ENCODE assay signal across 11 mouse cellular contexts in the genomic region with DNA sequence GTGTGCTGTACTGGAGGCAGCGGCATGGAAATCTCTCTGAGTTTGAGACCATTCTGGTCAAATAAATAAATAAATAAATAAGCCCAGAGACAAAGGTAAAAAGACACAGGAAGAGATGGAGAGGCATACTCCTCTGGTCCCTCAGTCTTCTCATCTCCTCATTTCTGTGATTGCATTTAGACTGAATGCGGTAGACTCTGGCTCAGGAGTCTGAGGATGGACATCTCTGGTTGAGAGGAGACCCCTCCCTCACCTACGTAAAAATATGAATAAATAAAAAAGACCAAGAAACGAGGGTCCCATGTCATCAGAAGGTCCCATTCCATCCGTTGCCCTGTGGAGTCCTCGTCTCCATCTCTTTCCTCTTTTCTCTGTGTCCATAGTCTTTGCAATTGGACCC. TPM values are rescaled to one million over a fixed set of nuclear protein-coding genes. Genes with fewer than 3 reads are reported as not detected.
DNase-seq lines count a peak whose midpoint lies in the region; ATAC-seq and TF ChIP-seq lines count a peak whose summit lies in the region.
"Had no signal": no experiment of that assay in that cellular context is flagged by ENCODE, and none has a peak within 500 bp of the region (broad histone marks: within the 10 kb centered on the region; RNA-seq: fewer than 3 reads in every experiment).

No protein-coding gene starts in this region.

- ATAC-seq in kidney, postnatal 0 days (replicated peaks; ENCODE audit: low FRiP score, low read depth) = no peak
- ATAC-seq in forebrain, embryonic 12.5 days (ENCODE audit: low FRiP score) = peak; percentile 15; the same call in 1 of the 2 replicates
- ATAC-seq in limb, embryonic 11.5 days (ENCODE audit: insufficient number of reproducible peaks, low FRiP score, low TSS enrichment, low read depth) = no peak
- peak; percentile 19; the same call in 1 of the 2 replicates for ATAC-seq in neural tube, embryonic 14.5 days (ENCODE audit: low read depth)

- no peak for TF ChIP-seq CTCF in kidney, postnatal 0 days (IDR thresholded peaks at IDR 0.05; ENCODE audit: low read depth)

- no peak overlapping the region for H3K9ac ChIP-seq in kidney, postnatal 0 days (ENCODE audit: low read depth, low read length)
- H3K9ac ChIP-seq in forebrain, embryonic 12.5 days = no peak overlapping the region
- H3K9ac ChIP-seq in limb, embryonic 11.5 days (ENCODE audit: low read length) = no peak overlapping the region
- peak overlapping the region; percentile 56 for H3K9ac ChIP-seq in neural tube, embryonic 14.5 days (replicated peaks; ENCODE audit: low read depth, low read length)

- H3K9me3 ChIP-seq in kidney, postnatal 0 days (replicated peaks; ENCODE audit: low read length) = no peaks in the 10 kb centered on the region
- H3K9me3 ChIP-seq in forebrain, embryonic 12.5 days = no peaks in the 10 kb centered on the region
- H3K9me3 ChIP-seq in limb, embryonic 11.5 days (ENCODE audit: control insufficient read depth, low read length) = no peaks in the 10 kb centered on the region
- no peaks in the 10 kb centered on the region for H3K9me3 ChIP-seq in neural tube, embryonic 14.5 days (ENCODE audit: control insufficient read depth, low read length)

- 0 out of 2 replicates have a peak overlapping the region, but pooled peaks have one; percentile 6 for H3K4me3 ChIP-seq in kidney, postnatal 0 days (replicated peaks; ENCODE audit: low read depth, low read length)
- H3K4me3 ChIP-seq in forebrain, embryonic 12.5 days (replicated peaks) = peak overlapping the region; percentile 53
- H3K4me3 ChIP-seq in limb, embryonic 11.5 days (ENCODE audit: low read depth, low read length) = no peak overlapping the region
- peak overlapping the region; percentile 43 for H3K4me3 ChIP-seq in neural tube, embryonic 14.5 days (ENCODE audit: low read depth, low read length)

- WGBS in kidney, postnatal 0 days = 28% methylated on average over 6 of the region's 6 CpGs
- 27% methylated on average over 6 of the region's 6 CpGs for WGBS in forebrain, embryonic 12.5 days
- WGBS in limb, embryonic 11.5 days = 32% methylated on average over 6 of the region's 6 CpGs
- WGBS in neural tube, embryonic 14.5 days = 23% methylated on average over 6 of the region's 6 CpGs

- no peak overlapping the region for H3K27ac ChIP-seq in kidney, postnatal 0 days
- H3K27ac ChIP-seq in forebrain, embryonic 12.5 days = peak overlapping the region; percentile 56
- no peak overlapping the region for H3K27ac ChIP-seq in limb, embryonic 11.5 days (replicated peaks; ENCODE audit: low read depth, low read length)
- H3K27ac ChIP-seq in neural tube, embryonic 14.5 days (ENCODE audit: low read depth, low read length) = peak overlapping the region; percentile 76

- no peaks in the 10 kb centered on the region for H3K36me3 ChIP-seq in kidney, postnatal 0 days (ENCODE audit: insufficient read depth, low read length)
- no peaks in the 10 kb centered on the region for H3K36me3 ChIP-seq in forebrain, embryonic 12.5 days (replicated peaks)
- no peaks in the 10 kb centered on the region for H3K36me3 ChIP-seq in limb, embryonic 11.5 days (ENCODE audit: control insufficient read depth, insufficient read depth, low read length)
- H3K36me3 ChIP-seq in neural tube, embryonic 14.5 days (ENCODE audit: control insufficient read depth, insufficient read depth, low read length) = no peaks in the 10 kb centered on the region

- H3K4me2 ChIP-seq in kidney, postnatal 0 days (ENCODE audit: low read length) = peak overlapping the region; percentile 19; the same call in 1 of the 2 replicates
- peak overlapping the region; percentile 50 for H3K4me2 ChIP-seq in forebrain, embryonic 12.5 days
- peak overlapping the region; percentile 11; the same call in 1 of the 2 replicates for H3K4me2 ChIP-seq in limb, embryonic 11.5 days (ENCODE audit: low read depth, severe bottlenecking)
- H3K4me2 ChIP-seq in neural tube, embryonic 14.5 days (ENCODE audit: low read depth, low read length) = peak overlapping the region; percentile 50

- DNase-seq in kidney, postnatal 0 days (ENCODE audit: low spot score) = no peak
- no peak for DNase-seq in kidney, adult 9 months
- no peak for DNase-seq in limb, embryonic 11.5 days (ENCODE audit: low spot score)
- no peak for DNase-seq in layer of hippocampus, adult 18-20 months (ENCODE audit: low spot score in 2 of 2)
- DNase-seq in cerebellum, adult 9-11 months = no peak
- no peak for DNase-seq in cerebellum, postnatal 4 days (ENCODE audit: low spot score in 2 of 2)

- no peaks in the 10 kb centered on the region for H3K27me3 ChIP-seq in kidney, postnatal 0 days (ENCODE audit: insufficient read depth, low read length)
- H3K27me3 ChIP-seq in forebrain, embryonic 12.5 days = peaks cover 26% of the 10 kb centered on the region
- H3K27me3 ChIP-seq in limb, embryonic 11.5 days (ENCODE audit: control insufficient read depth, insufficient read depth, low read length) = peaks cover 10% of the 10 kb centered on the region
- no peaks in the 10 kb centered on the region for H3K27me3 ChIP-seq in neural tube, embryonic 14.5 days (ENCODE audit: control insufficient read depth, insufficient read depth, low read length)

- no peaks in the 10 kb centered on the region for H3K4me1 ChIP-seq in kidney, postnatal 0 days (replicated peaks; ENCODE audit: insufficient read depth, low read length)
- H3K4me1 ChIP-seq in forebrain, embryonic 12.5 days = peaks cover 14% of the 10 kb centered on the region
- no peaks in the 10 kb centered on the region for H3K4me1 ChIP-seq in limb, embryonic 11.5 days (ENCODE audit: control insufficient read depth, insufficient read depth, low read length)
- peaks cover 10% of the 10 kb centered on the region; the same call in 1 of the 2 replicates for H3K4me1 ChIP-seq in neural tube, embryonic 14.5 days (ENCODE audit: control insufficient read depth, insufficient read depth, low read length)

RNA-seq across cellular contexts. Expression of a gene that starts 0.3 kb away (rescaled TPM):
- not detected in 2 replicates for polyA plus RNA-seq in kidney, postnatal 0 days (2015; fragmentation: Nextera tagmentation; extraction: Ambion mirVana)
- polyA plus RNA-seq in forebrain, embryonic 12.5 days (2016; fragmentation: Nextera tagmentation; extraction: Ambion mirVana) = 76.1 and 80.3 TPM in 2 replicates
- polyA plus RNA-seq in limb, embryonic 11.5 days (2014; fragmentation: Nextera tagmentation; extraction: Ambion mirVana) = not detected in 2 replicates
- polyA plus RNA-seq in neural tube, embryonic 14.5 days (2014; fragmentation: Nextera tagmentation; extraction: Ambion mirVana) = 206 and 236 TPM in 2 replicates
- total RNA-seq in layer of hippocampus, adult 18-20 months (2021) = 100 to 1,000 TPM; 118 to 136 TPM
- total RNA-seq: ES-E14 had no signal

RNA-seq across cellular contexts. Expression of a gene that starts 16.6 kb away (rescaled TPM):
- 0.13 TPM in 2 replicates for polyA plus RNA-seq in kidney, postnatal 0 days (2015; fragmentation: Nextera tagmentation; extraction: Ambion mirVana)
- polyA plus RNA-seq in forebrain, embryonic 12.5 days (2016; fragmentation: Nextera tagmentation; extraction: Ambion mirVana) = 1.1 and 1.7 TPM in 2 replicates
- polyA plus RNA-seq in limb, embryonic 11.5 days (2014; fragmentation: Nextera tagmentation; extraction: Ambion mirVana) = 0.67 and 0.84 TPM in 2 replicates
- polyA plus RNA-seq in neural tube, embryonic 14.5 days (2014; fragmentation: Nextera tagmentation; extraction: Ambion mirVana) = 4.9 and 5.8 TPM in 2 replicates
- 10 to 100 TPM; 14.6 to 15.2 TPM for total RNA-seq in layer of hippocampus, adult 18-20 months (2021)

RNA-seq across cellular contexts. Expression of a gene that starts 19.7 kb away (rescaled TPM):
- 463 and 480 TPM in 2 replicates for polyA plus RNA-seq in kidney, postnatal 0 days (2015; fragmentation: Nextera tagmentation; extraction: Ambion mirVana)
- polyA plus RNA-seq in forebrain, embryonic 12.5 days (2016; fragmentation: Nextera tagmentation; extraction: Ambion mirVana) = 411 and 417 TPM in 2 replicates
- polyA plus RNA-seq in limb, embryonic 11.5 days (2014; fragmentation: Nextera tagmentation; extraction: Ambion mirVana) = 352 and 360 TPM in 2 replicates
- 553 and 557 TPM in 2 replicates for polyA plus RNA-seq in neural tube, embryonic 14.5 days (2014; fragmentation: Nextera tagmentation; extraction: Ambion mirVana)
- 100 to 1,000 TPM; 573 to 580 TPM for total RNA-seq in layer of hippocampus, adult 18-20 months (2021)

RNA-seq across cellular contexts. Expression of a gene that starts 20.0 kb away (rescaled TPM):
- polyA plus RNA-seq in kidney, postnatal 0 days (2015; fragmentation: Nextera tagmentation; extraction: Ambion mirVana) = 0.20 TPM in 1 of 2 replicates, not detected in the other
- 0.38 and 0.47 TPM in 2 replicates for polyA plus RNA-seq in forebrain, embryonic 12.5 days (2016; fragmentation: Nextera tagmentation; extraction: Ambion mirVana)
- 0.54 and 0.67 TPM in 2 replicates for polyA plus RNA-seq in limb, embryonic 11.5 days (2014; fragmentation: Nextera tagmentation; extraction: Ambion mirVana)
- polyA plus RNA-seq in neural tube, embryonic 14.5 days (2014; fragmentation: Nextera tagmentation; extraction: Ambion mirVana) = not detected in 2 replicates
- total RNA-seq in layer of hippocampus, adult 18-20 months (2021) = not detected
- total RNA-seq: layer of hippocampus, postnatal 10 days had no signal
- polyA plus RNA-seq: brain, embryonic 14.5 days had no signal

RNA-seq across cellular contexts. Expression of a gene that starts 34.7 kb away (rescaled TPM):
- 9.3 and 10.3 TPM in 2 replicates for polyA plus RNA-seq in kidney, postnatal 0 days (2015; fragmentation: Nextera tagmentation; extraction: Ambion mirVana)
- polyA plus RNA-seq in forebrain, embryonic 12.5 days (2016; fragmentation: Nextera tagmentation; extraction: Ambion mirVana) = 18.7 TPM in 2 replicates
- 13.7 and 14.1 TPM in 2 replicates for polyA plus RNA-seq in limb, embryonic 11.5 days (2014; fragmentation: Nextera tagmentation; extraction: Ambion mirVana)
- 16.3 and 21.2 TPM in 2 replicates for polyA plus RNA-seq in neural tube, embryonic 14.5 days (2014; fragmentation: Nextera tagmentation; extraction: Ambion mirVana)
- 10 to 100 TPM; 64.1 to 65.4 TPM for total RNA-seq in layer of hippocampus, adult 18-20 months (2021)

Comparison
In these comparisons a context has a peak if more than half of its experiments do, and no peak if none do; other contexts are left out.
1. ATAC-seq: peak in forebrain, embryonic 12.5 days (single experiment) and neural tube, embryonic 14.5 days (single experiment); none in kidney, postnatal 0 days (single experiment) and limb, embryonic 11.5 days (single experiment).
2. H3K27ac ChIP-seq: peak in forebrain, embryonic 12.5 days (single experiment) and neural tube, embryonic 14.5 days (single experiment); none in kidney, postnatal 0 days (single experiment) and limb, embryonic 11.5 days (single experiment).
3. RNA of a gene that starts 0.3 kb away (polyA plus RNA-seq): 206 to 236 TPM in neural tube, embryonic 14.5 days and 76.1 to 80.3 TPM in forebrain, embryonic 12.5 days; not detected in kidney, postnatal 0 days and not detected in limb, embryonic 11.5 days; every median in the first group is over 10 times any median in the second.
4. Peak in every context shown above with its lines, with median percentiles within 50 percentile points of each other: H3K4me2 ChIP-seq.